Mouse (Mus musculus) 3134 (cell line): ENCODE data around the gene Armc7.
"Not testable (repeated sequence)": the region's sequence is repeated elsewhere in the genome, so short reads cannot be mapped to it uniquely, and the experiment has no call there.

ENCODE experiments used
- DNase-seq: peaks from one replicate; pipeline ENCODE4 v3.0.0-alpha.2; 2011; ENCODE audit warnings: low spot score; ENCODE audit not compliant: insufficient read length; ENCODE audit errors: extremely low read depth

The Armc7 gene

DNA sequence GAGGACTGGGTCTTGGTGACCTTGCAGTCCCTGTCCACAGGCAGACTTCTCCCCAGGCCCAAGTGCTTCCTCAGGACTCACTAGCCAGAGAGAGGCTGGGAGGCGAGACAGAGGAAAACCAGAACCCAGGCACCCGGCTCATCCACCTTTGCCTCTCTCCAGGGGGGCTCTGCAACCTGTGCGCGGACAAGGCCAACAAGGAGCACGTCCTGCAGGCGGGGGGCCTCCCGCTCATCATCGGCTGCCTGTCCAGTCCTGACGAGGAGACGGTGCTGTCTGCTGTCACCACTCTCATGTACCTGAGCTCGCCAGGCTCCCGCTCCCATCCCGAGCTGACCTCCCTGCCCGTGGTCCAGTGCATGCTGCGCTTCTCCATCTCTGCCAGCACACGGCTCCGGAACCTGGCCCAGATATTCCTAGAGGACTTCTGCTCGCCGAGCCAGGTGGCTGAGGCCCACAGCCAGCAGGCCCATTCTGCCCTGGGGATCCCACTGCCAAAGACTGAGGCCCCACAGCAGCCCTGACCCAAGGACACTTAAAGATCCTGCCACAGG lies 13.2 kb downstream of the Armc7 start:
- DNase-seq: no peak

DNA sequence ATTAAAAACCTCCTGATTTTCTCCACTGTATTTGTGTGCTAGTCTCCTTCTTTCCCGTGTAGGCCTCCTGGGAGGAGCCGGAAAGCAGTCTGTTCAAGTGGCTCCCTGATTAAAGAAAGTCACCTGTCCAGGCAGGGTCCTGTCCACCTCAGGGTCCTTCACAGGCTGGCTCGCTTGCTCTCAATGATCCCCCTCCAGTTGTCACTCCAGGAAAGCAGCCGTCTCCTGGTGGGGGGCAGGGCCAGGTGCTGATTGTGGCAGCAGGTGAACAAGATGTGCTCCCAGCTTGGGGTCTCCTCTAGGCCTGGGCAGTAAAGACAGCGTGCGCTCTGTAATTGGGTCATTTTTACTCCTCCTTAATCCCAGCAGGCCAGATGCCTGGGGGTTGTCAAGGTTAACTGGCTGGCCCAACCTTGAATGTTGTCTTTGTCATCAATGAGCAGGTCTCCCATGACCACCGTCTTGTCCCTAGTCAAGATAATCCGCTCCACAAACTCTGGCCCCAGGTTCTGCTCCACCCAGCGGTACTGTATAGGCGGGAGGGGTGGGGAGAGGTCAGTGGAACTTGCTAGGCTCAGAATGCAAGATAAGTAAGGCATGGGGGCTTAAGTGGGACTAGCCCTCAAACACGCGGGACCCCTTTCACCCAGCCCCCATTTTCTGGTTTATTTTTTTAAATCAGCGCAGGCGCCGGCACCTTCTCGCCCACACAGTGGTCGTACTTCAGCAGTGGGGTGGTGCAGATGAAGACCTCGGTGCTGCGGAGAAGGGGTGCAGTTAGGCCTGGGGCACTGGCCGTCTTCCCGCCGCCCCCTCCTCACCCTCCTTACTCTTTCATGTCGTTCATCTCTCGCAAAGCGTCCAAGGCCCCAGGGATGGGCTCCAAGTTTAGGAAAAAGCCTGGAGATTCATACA lies 15.2 kb downstream of the Armc7 start:
- DNase-seq: no peak

DNA sequence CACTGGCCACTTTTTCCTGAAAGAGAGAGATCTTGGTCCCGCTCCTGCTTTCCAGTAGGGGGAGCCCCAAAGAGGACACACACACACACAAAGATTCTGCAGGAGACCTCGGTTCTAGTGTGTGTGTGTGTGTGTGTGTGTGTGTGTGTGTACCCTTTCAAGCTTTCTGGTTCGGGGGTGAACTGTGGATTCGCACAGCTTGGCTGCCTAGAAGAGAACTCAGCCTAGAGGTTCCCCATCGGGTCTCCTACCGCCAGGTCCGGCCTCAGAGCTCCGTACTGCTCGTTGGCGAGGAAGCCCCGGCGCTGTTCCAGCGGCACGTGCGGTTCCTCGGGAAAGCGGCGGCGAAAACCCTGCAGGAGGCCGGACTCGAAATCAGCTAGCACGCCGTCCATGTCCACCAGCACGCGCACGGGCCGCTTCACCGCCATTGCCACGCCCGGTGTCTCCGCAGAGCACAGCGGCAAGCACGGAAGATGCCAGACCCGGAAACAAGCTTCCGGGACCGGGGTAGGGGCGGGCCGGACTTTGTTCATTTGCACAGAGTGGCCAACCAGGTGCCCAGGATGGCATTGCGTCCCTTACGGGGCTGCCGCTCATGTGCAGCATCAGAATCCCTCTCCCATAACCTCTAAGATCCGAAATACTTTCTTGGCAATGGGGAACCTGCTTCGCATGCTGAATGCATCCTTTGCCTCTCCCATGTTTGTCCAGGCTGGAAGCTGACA lies 16.1 kb downstream of the Armc7 start, which contains the start of gene Nt5c:
Nt5c (minus strand) TSS at position 507 of the 728 bp plus-strand sequence.
- peak; percentile 87 for DNase-seq

DNA sequence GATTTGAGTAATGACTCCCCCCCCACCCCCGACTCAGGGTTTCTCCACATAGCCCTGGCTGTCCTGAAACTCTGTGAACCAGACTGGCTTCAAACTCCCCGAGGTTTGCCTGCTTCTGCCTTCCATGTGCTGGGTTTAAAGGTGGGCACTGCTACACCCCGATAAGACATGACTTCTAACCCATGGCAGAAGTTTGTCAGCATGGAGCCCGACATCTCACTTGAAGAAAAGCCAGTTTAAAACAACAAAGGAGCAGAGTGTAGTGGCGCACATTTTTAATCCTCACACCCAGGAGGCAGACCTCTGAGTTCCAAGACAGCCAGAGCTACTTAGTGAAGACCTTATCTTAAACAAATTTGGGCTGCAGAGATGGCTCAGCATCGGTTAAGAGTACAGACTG lies 16.9 kb downstream of the Armc7 start:
- no peak for DNase-seq

DNA sequence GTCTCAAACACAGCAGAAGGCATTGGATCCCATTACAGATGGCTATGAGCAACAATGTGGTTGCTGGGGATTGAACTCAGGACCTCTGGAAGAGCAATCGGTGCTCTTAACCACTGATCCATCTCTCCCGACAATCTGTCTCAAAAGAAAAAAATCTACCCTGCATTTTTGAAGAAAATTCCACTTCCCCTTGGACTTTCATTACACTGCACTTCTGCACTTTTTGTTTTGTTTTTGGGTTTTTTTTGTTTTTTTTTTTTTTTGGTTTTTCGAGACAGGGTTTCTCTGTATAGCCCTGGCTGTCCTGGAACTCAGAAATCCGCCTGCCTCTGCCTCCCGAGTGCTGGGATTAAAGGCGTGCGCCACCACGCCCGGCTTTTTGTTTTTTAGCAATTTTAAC lies 21.1 kb downstream of the Armc7 start:
- not testable (repeated sequence) for DNase-seq

DNA sequence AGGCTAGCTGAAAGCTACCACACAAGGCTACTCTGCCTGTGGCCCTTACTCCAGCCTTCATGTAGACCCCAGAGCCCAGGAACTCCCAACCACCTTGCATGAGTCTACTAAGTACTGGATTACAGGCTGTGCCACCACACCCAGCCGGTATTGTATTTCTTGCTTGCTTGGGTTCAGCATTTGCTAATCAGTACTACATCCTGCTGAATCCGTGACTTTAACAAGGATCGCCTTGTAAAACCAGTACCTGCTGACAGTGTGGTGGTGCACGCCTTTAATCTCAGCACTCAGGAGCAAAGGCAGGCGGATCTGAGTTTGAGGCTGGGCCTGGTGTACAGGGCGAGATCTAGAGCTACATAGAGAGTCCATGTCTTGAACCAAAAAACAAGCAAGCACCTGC lies 27.2 kb downstream of the Armc7 start:
- no peak for DNase-seq

DNA sequence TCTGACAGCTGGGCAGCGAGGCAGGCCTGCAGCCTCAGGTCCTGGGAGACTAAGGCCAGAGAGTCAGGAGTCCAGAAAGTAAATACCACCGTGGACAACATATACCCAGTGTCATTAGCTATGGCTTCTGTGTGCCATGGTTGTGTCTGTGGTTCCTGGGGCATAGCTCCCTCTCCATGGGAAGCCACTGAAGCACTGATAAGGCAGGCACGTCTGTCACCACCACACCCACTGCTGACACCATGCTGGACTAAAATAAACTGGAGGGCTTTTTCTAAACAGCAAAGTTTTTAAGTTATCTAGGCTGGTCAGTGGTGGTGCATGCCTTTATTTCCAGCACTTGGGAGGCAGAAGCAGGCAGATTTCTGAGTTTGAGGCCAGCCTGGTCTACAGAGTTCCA lies 31.1 kb downstream of the Armc7 start:
- DNase-seq: no peak

DNA sequence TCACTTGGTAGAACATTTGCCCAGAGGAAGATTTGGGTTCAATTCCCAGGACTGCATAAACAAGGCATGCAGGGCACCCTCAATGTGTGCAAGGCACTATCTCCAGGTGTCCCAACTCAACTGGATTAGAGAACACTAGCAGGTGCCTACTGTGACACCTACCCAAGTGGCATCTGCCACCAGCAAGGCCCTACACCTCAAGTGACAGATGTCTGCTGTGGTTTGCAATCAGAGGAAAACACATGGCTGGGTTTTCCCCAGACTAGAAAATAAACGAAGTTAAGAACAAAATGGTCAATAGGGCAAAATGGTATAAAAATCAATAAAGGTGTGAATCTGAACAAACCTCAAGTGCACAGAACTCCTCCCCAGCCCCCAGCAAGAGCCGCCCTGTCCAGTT lies 32.6 kb downstream of the Armc7 start:
- DNase-seq: no peak

DNA sequence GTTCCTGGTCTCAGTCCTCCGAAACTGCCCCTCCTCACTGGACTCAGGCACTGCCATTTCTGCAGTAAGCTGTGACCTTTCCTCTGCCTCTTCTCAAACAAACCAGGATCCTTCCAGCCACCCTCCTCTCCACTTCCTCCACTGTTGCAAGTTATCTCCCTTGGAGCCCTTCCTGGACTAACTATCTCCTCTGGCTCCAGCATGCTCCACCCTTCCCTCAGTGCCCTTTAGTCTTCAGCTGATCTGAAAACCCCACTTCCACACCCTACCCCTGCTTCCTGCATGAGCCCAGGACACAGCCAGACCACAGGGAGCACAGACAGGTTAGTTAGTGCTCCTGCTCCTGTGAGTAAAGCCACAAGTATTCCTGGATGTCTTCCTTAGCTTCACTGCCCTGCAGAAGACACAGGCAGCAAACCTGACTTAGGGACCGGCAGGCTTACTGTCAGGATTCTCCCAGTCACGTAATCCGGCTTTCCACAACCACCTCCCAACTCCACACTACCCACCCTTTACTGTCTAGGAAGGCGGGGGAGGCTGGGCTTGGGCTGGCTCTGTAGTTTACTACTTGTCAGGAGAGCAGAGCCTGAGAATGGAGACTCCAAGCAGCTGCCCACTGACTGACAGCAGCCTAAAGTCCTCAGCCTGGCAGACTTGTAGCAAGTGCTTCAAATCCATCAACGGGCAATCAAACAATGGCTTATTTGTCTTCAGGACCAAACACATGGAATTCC lies 34.5 kb downstream of the Armc7 start:
- peak; percentile 34 for DNase-seq

DNA sequence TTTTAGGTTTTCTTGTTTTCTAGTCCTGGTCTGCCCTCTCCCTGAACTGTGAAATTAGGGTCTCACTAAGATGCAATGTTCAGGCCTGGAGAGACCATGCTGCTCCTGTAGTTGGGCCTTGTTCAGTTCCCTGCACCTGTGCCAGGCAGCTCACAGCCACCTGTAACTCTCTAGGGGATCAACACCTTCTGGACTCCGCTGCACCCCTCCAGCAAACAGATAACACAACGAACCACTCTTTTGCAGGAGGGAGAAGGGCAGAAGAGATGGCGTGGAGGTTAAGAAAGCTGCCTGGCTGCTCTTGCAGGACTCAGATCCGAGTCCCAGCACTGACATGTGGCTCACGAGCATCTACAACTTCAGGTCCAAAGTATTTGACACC lies 35.0 kb downstream of the Armc7 start:
- no peak for DNase-seq

DNA sequence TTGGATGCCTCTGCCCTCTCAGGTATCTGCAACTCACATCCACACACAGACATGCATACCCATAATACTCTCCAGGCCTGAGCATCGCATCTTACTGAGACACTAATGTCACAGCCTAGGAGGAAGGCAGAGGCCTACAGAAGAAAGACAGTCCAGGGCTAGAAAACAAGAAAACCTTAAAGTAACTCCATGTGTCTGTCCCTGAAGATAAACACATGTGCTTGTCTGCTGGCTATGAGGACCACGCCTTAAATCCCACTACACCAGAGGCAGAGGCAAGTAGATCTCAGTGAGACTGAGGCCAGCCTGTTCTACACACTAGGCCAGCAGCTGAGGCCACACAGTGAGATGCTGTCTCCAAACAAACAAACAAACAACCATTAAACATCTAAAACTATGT lies 35.7 kb downstream of the Armc7 start:
- DNase-seq: no peak

DNA sequence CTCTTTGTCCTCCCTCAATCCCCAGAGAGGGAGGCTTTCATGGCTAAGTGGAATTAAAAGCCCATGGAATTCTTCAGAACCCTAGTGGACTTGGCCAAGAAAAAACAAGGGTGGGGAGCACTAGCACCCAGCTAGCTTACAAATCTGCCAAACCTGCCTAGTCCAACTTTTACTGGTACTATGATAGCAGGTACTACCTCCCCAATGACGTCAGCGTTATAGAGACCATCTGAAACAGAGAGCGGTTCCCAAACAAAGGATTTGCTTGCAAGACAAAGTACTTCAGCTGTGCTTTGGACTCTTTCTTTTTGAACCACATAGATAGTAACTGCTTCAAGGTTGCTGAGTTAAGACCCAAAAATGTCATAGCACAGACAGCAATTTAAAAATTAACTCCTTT lies 36.5 kb downstream of the Armc7 start:
- no peak for DNase-seq

DNA sequence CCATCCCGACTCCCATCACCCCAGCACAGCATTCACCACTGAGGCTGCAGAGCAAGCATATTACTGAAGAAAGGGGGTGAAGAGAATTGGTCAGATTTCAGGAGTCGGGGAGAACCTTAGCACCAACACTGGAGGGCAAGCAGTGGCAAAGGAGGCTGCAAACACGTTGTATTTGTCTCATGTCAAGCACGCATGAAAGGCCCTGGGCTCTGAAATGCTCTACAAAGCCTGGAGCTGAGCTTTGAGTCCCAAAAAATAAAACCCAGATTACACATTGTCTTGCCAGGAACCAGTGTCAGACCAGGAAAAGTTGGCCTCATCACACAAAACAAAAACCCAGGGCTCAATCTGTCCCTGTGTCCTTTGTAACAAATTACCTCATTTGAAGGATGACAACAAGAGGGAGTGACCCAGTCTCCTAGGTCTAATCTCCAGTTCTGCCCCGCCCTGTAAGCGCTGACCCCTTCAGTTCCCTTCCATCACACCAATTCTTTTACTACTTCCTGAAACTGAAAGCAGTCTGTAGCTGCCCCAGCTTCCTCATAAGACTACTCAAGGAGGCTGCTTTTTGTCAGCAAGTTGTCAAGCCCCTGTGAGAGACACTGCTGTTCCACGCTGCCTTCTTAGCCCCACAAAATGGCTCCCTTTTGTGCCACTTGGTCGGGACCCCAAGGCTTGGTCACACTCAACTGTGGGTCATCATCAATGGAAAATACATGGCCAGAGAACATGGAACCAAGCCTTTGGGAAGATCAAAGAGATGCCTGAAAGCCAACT lies 37.1 kb downstream of the Armc7 start:
- no peak for DNase-seq

DNA sequence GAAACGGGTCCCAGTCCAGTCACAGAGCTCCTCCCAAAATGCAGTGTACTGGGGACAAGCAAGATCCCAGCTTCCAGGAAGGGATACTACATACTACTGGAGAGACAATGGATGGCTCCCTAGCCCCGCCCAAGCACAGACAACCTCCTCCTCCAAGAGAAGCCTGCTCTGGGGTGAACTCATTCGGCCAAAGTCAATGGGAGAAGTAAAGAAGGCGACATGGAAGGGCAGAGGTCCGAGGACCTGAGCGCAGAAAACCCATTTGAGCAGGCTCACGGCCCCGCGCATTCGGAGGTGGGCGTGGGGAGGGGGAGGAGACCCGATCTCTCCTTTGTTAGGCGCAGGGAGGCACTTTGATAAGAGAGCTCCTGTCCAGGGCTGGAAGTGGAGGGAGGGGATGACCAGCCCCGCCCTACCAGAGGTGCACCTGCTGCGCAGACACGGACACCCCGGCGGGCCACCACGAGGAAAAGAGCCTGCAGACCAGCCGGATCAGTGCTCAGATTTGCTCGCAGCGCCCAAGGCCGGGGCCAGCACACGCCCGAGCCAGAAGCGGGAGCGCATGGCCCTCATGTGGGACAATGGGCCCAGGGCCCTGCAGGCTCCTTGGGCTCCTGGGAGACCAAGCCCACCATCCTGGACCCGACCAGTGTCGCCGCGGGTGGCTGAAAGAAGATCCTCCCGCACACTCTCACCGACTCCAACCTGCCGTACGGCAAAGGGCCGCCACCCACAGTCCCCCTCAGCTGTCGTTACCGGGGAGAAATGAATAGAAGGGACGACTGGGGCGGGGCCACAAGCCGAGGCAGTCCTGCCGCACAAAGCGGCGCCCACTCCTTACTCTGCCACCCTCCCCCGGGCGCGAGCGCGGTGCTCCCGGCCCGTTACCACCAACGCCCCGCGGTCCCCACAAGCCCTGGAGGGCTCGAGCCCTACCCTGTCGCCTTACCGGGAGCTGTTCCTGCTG lies 38.1 kb downstream of the Armc7 start:
- peak; percentile 65 for DNase-seq

DNA sequence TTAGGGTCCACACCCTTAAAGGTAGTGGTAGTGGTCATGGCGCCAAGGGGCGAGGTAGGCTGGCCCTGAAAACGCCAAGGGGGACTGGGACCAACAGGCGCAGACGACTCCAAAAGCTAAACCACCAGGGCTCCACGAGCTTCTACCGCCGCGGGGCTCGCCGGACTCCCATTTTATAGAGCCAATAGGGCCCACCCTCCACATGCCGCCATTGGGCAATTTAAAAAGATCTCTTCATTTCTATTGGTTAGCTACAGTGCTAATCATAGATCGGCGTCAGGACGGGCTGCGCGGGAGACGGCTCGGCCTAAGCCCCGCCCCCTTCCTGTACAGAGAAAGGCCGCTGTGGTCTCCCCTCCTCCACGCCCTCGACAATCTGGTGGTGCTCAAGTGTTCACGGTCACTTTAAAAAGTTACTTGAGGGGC lies 38.8 kb downstream of the Armc7 start, which contains the start of gene Jpt1:
Jpt1 (minus strand) TSS at position 150 of the 426 bp plus-strand sequence.
- peak; percentile 94 for DNase-seq

DNA sequence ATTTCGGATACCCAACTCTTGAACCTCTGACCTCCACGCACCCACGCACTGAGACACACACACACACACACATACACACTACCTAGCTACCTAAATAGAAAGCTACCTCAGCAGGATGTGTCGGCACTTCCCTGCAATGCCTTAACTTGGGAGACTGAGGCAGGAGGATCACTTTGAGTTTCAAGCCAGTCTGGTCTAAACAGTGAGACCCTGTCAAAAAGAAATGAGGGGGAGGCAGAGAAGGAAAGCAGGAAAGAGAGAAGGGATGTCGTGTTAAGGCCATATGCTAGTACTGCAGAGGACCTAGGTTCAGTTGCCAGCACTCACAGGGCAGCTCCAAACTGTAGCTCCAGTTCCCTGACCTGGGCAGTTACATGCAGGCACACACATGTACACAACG lies 39.6 kb downstream of the Armc7 start:
- DNase-seq: no peak

DNA sequence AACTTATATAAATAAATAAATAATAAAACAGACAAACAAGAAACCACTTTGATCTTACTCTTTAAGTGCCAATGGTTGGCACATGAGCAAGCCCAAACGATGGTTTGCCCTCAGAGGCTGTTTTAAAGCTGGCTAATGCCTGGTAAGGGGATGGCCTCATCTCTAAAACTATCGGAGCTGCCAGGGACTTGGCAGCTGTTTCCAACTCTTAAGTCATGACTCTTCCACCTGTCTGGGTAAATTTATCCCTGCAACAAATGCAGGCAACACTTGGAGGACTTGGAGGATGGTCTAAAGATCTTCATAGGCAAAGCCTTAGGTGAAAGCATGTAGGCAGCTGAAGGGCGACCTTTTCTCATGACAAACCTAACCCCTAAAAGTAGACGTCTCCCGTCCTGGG lies 41.5 kb downstream of the Armc7 start:
- DNase-seq: no peak

DNA sequence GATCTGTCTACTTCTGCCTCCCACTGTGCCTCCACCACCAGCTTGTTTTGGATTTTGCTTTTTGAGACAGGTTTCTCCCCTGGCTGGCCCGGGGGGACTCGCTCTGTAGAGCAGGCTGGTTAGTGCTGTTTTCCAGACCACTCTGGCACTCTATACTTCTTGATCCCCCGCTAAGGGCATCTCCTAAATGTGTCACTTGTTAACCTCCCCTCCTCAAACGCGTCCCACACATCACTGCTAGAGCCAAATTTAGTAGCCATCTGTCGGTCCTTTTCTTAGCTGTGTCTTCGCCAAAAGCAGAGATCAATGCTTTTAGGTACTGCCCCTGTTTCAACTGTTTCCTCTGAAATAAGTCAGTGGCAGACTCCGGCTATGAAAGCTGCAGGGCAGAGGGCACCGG lies 43.2 kb downstream of the Armc7 start:
- DNase-seq: no peak

DNA sequence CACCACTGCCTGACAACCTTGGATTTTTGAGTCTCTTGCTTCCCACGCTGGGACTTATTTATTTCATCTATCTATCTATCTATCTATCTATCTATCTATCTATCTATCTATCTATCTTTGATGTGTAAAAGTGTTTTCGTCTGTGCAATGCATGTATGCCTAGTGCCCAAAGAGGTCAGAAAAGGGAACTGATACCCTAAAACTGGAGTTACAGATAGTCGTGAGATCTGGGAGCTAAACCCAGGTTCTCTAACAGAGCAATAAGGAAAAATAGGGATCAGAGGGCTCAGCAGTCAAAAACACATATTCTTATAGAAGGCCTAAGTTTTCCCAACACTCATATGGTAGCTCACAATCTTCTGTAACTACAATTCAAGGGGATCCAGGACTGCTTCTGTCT lies 44.1 kb downstream of the Armc7 start:
- no peak for DNase-seq
